Mouse (Mus musculus): ENCODE results near the gene Adat3. TPM values are rescaled to one million over a fixed set of nuclear protein-coding genes. Genes with fewer than 3 reads are reported as not detected.

Gene Adat3
- total RNA-seq, 2 experiments from 2014 or later = 4.0 to 4.9 TPM

- no peak for DNase-seq (ENCODE audit: low spot score in 2 of 2)
Measured at GRCm38 (mm10) chr10:80606737-80607350, 4.2 kb downstream of the Adat3 start.

- no peak for DNase-seq (ENCODE audit: low spot score in 2 of 2)
Measured at GRCm38 (mm10) chr10:80608435-80608834, 5.8 kb downstream of the Adat3 start.

DNA sequence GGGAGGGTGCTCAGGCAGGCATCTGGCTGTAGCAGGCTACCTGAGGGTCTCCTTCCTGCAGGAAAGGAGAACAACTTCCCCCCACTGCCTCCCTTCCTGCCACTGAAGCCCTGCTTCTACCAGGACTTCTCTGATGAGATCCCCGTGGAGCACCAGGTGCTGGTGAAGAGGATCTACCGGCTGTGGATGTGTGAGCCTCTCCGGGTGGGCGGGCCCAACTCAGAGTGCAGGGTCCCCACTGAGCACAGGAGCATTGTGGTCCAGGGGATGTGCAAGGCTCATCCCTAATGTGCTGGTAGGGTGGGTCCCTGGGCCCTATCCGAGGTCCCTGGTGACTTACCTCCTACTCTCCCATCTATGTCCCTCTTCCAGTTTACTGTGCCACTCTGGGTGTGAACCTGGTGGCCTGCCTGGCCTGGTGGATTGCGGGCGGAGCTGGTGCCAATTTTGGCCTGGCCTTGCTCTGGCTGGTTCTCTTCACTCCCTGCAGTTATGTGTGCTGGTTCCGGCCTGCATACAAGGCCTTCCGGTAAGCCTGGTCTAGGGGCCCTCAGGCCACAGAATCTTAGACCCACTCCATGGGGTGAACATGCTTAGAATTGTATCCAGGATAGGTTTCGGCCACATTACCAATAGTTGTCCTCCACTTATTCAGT, 6.7 kb downstream of the Adat3 start:
- no peak for DNase-seq (ENCODE audit: low spot score in 2 of 2)

- DNase-seq (ENCODE audit: low spot score in 2 of 2) = no peak
Measured at GRCm38 (mm10) chr10:80610116-80610785, 7.6 kb downstream of the Adat3 start.

DNA sequence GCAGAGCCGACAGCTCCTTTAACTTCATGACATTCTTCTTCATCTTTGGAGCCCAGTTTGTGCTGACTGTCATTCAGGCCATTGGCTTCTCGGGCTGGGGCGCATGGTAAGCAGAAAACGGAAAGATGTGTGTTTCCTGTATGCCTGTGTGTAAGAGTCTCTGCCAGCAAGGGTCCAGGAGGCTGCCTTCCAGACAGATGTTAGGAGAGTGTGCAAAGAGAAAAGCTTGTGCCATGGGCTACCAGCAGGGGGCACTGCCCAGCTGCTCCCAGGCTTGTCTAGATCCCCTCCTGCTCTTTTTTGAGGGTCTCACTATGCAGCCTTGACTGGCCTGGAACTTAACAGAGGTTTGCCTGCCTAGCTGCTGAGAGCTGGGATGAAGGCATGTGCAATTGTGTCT, 8.3 kb downstream of the Adat3 start:
- DNase-seq (ENCODE audit: low spot score in 2 of 2) = no peak

GRCm38 (mm10) chr10:80611905-80612304, 9.2 kb downstream of the Adat3 start:
- DNase-seq (ENCODE audit: low spot score in 2 of 2) = no peak

- DNase-seq (ENCODE audit: low spot score in 2 of 2) = no peak
Measured at GRCm38 (mm10) chr10:80613821-80614220, 11.1 kb downstream of the Adat3 start.

DNA sequence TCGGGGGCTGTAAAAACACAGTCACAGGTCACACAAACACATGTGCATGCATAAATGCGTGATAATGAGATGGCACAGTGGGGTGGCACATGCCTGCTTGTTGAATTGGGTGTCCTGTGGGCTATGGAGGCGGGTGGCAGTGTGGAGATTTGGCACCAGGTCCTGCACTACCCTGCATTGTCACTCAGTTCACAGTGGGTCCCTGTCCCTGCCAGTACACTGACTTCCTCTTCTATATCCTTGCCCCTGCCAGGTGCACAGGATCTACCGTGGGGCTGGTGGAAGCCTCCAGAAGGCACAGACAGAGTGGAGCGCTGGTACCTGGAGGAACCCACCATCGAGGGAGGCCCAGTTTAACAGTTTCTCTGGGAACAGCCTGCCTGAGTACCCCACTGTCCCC, 11.7 kb downstream of the Adat3 start:
- no peak for DNase-seq (ENCODE audit: low spot score in 2 of 2)

- no peak for DNase-seq (ENCODE audit: low spot score in 2 of 2)
Measured at GRCm38 (mm10) chr10:80618181-80618580, 15.5 kb downstream of the Adat3 start.

GRCm38 (mm10) chr10:80619465-80620244, 17.0 kb downstream of the Adat3 start:
- no peak for DNase-seq (ENCODE audit: low spot score in 2 of 2)

- no peak for DNase-seq (ENCODE audit: low spot score in 2 of 2)
Measured at GRCm38 (mm10) chr10:80620365-80620764, 17.7 kb downstream of the Adat3 start.

DNA sequence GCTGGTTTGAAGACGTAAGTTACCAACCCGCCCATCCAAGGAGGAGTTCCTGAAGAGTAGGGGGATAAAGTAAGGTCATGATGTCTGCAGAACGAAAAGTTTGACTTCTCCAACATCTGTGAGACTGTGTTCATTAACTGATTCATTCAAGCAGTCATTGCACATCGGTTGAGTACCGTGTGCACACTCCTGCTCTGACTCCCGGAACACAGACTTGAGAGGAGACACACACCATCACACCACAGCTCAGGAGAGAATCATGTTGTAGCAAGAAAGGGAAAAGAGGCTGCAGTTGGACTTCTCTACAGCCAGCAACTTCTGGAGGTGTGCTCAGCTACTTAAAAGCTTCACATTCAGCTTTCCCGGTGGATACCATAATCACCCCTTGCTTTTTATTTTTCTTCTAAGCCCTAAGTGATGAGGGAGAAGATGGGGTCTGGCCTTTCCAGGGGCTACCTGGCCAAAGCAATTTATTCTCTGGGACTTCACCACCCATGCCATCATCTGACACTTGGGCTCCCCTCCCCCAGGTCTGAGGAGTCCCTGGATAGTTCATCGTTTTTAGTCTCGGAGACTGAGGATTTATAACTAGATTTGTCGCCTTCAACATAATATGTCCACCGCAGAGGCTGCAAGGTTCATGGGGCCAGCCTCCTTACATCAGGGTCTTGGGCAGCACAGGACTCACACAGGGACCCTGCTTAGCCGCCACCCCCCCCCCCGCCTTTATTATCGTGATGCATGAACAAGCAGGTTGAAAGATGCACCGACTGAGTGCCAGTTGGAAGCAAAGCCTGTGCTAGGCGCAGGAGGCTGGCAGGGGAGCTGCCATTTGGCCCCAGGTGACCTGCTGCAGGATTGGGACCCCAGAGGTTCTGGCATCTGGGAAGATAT, 18.4 kb downstream of the Adat3 start:
- DNase-seq (ENCODE audit: low spot score in 2 of 2) = no peak

GRCm38 (mm10) chr10:80621690-80621939, 18.9 kb downstream of the Adat3 start:
- DNase-seq (ENCODE audit: low spot score in 2 of 2) = no peak

- peak; percentile 96 to 98 for DNase-seq (ENCODE audit: low spot score in 2 of 2)
Measured at GRCm38 (mm10) chr10:80621940-80622660, 19.4 kb downstream of the Adat3 start.

- peak in 1 of 2 experiments; percentile 37 for DNase-seq (ENCODE audit: low spot score in 2 of 2)
Measured at GRCm38 (mm10) chr10:80622661-80623456, 20.2 kb downstream of the Adat3 start, which contains the start of gene Csnk1g2. Gene Csnk1g2 (plus strand): TSS chr10:80622838.

GRCm38 (mm10) chr10:80623457-80624191, 20.9 kb downstream of the Adat3 start:
- peak in 1 of 2 experiments; percentile 45 for DNase-seq (ENCODE audit: low spot score in 2 of 2)

DNA sequence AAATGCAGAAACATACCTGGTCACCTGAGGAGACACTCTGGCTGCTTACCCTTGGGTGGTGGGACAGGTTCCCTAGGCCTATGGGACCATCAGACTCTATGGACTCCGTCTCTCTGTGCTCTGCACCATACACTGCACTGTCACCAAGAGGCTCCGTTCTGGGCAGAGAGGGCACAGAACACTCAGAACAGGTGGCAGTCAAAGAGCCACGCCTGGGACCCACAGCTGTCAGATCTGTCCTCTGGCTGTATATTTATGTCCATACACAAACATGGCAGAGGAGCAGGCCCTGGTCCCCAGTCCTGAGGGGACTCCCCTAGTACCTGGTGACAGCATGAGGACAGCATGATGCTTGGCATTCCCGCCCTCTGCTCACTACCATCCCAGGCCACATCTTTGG, 23.1 kb downstream of the Adat3 start:
- DNase-seq (ENCODE audit: low spot score in 2 of 2) = no peak

- DNase-seq (ENCODE audit: low spot score in 2 of 2) = no peak
Measured at GRCm38 (mm10) chr10:80627685-80628084, 25.0 kb downstream of the Adat3 start.

DNA sequence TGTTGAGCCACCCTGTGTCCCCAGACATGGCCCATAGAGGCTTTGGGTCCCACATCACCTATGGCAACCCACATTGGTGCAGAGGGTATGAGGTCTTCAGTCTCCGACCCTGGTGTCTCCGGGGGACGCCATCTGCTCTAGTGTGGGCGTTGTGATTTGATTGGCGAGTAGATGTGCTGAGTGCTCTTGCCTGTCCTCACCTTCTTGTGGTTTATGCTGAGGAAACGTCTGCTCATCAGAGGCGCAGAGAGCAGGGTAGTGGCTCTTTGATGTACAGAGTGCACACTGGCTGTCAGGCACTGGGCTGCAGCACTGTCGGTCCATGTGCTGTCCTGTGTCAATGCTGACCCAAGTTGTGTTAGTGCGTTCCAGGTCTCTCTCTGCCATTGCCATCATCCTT, 26.2 kb downstream of the Adat3 start:
- DNase-seq (ENCODE audit: low spot score in 2 of 2) = no peak
